Comparison of ENCODE assay signal across 20 mouse cellular contexts in genomic region chrX:133660111-133660510, GRCm38 (mm10). TPM values are rescaled to one million over a fixed set of nuclear protein-coding genes. Genes with fewer than 3 reads are reported as not detected.
DNase-seq lines count a peak whose midpoint lies in the region; TF ChIP-seq lines count a peak whose summit lies in the region.
"Had no signal": no experiment of that assay in that cellular context is flagged by ENCODE, and none has a peak within 500 bp of the region (broad histone marks: within the 10 kb centered on the region; RNA-seq: fewer than 3 reads in every experiment).

No protein-coding gene starts in this region.

- no peaks in the 10 kb centered on the region for H3K9me3 ChIP-seq in MEL (replicated peaks; ENCODE audit: insufficient read depth, low read length)
- no peaks in the 10 kb centered on the region for H3K9me3 ChIP-seq in midbrain, embryonic 10.5 days (replicated peaks)
- H3K9me3 ChIP-seq: heart, embryonic 13.5 days; hindbrain, embryonic 12.5 days; hindbrain, embryonic 15.5 days had no signal

- H3K4me3 ChIP-seq in MEL (ENCODE audit: control insufficient read depth in 1 of 2, insufficient read depth in 1 of 2, low read depth in 2 of 2, low read length in 2 of 2) = no peak overlapping the region
- H3K4me3 ChIP-seq in midbrain, embryonic 10.5 days = no peak overlapping the region
- H3K4me3 ChIP-seq: heart, embryonic 13.5 days; hindbrain, embryonic 12.5 days; hindbrain, embryonic 15.5 days had no signal

- intact Hi-C loops in heart, postnatal 14 days (cut with DNase I) = no loop called here

- no peak for TF ChIP-seq CTCF in MEL (IDR thresholded peaks at IDR 0.05 in 2 of 3, conservative IDR thresholded peaks at IDR 0.05 in 1 of 3; ENCODE audit: control insufficient read depth in 1 of 3, insufficient read depth in 1 of 3, low read depth in 2 of 3, low read length in 3 of 3, poor library complexity in 1 of 3, severe bottlenecking in 1 of 3)

- no peak overlapping the region for H3K9ac ChIP-seq in MEL (ENCODE audit: control insufficient read depth, low read depth, low read length, poor library complexity, severe bottlenecking)
- H3K9ac ChIP-seq: forebrain, postnatal 0 days; heart, embryonic 13.5 days; hindbrain, embryonic 12.5 days; hindbrain, embryonic 15.5 days had no signal

- TF ChIP-seq EP300 in MEL (IDR thresholded peaks at IDR 0.05; ENCODE audit: low read depth in 1 of 2, low read length in 2 of 2) = peak in 1 of 2 experiments; percentile 34; a peak in 1 of 4 replicates

- no peaks in the 10 kb centered on the region for H3K27me3 ChIP-seq in MEL (ENCODE audit: control insufficient read depth in 1 of 2, insufficient read depth in 2 of 2, low read length in 2 of 2)
- H3K27me3 ChIP-seq in midbrain, embryonic 10.5 days (ENCODE audit: low read depth, poor library complexity, severe bottlenecking) = peaks cover 54% of the 10 kb centered on the region
- H3K27me3 ChIP-seq: heart, embryonic 13.5 days; hindbrain, embryonic 12.5 days; hindbrain, embryonic 15.5 days had no signal

- peaks cover 0 to 3% of the 10 kb centered on the region in 2 experiments; a peak in 1 of 4 replicates for H3K36me3 ChIP-seq in MEL (ENCODE audit: control insufficient read depth in 1 of 2, insufficient read depth in 2 of 2, low read length in 2 of 2)
- H3K36me3 ChIP-seq in midbrain, embryonic 10.5 days = no peaks in the 10 kb centered on the region
- H3K36me3 ChIP-seq: heart, embryonic 13.5 days; hindbrain, embryonic 12.5 days; hindbrain, embryonic 15.5 days had no signal

- DNase-seq in 416B (ENCODE audit: low read depth) = peak; percentile 2
- peak; percentile 11 for DNase-seq in MEL (ENCODE audit: low read depth, low spot score)
- peak; percentile 11 for DNase-seq in fat pad, adult 2 months (ENCODE audit: extremely low read depth, low read depth, low spot score)
- no peak for DNase-seq in heart, postnatal 14 days
- DNase-seq in layer of hippocampus, adult 18-20 months (ENCODE audit: low spot score in 2 of 2) = no peak
- no peak for DNase-seq in midbrain, embryonic 10.5 days (ENCODE audit: low spot score)
- DNase-seq: adrenal gland, adult 2 months; adrenal gland, postnatal 14 days; B cell, adult 2 months; cerebellum, adult 11-12 months; cerebellum, adult 8-10 months; cerebellum, postnatal 10 days; forebrain, postnatal 0 days; gastrocnemius, postnatal 25 days; heart, adult 18-20 months had no signal

- H3K79me2 ChIP-seq in MEL (ENCODE audit: control insufficient read depth, insufficient read depth, low read length, poor library complexity) = no peaks in the 10 kb centered on the region

- no peaks in the 10 kb centered on the region; a peak in 1 of 4 replicates for H3K4me1 ChIP-seq in MEL (ENCODE audit: control insufficient read depth in 1 of 2, insufficient read depth in 2 of 2, low read length in 2 of 2)
- peaks cover 11% of the 10 kb centered on the region for H3K4me1 ChIP-seq in midbrain, embryonic 10.5 days
- H3K4me1 ChIP-seq: heart, embryonic 13.5 days; hindbrain, embryonic 15.5 days had no signal

- no peak for TF ChIP-seq POLR2A in MEL (IDR thresholded peaks at IDR 0.05; ENCODE audit: control insufficient read depth in 1 of 2, insufficient read depth in 1 of 2, low read depth in 1 of 2, low read length in 2 of 2, poor library complexity in 1 of 2)

- WGBS in midbrain, embryonic 10.5 days = 70% methylated on average over 5 of the region's 5 CpGs

- H3K27ac ChIP-seq in MEL (ENCODE audit: control insufficient read depth, low read depth, low read length) = no peak overlapping the region
- no peak overlapping the region for H3K27ac ChIP-seq in midbrain, embryonic 10.5 days (replicated peaks)
- H3K27ac ChIP-seq: heart, embryonic 13.5 days; hindbrain, embryonic 12.5 days; hindbrain, embryonic 15.5 days had no signal

- no peak for TF ChIP-seq RAD21 in MEL (IDR thresholded peaks at IDR 0.05; ENCODE audit: low read depth, low read length)

TF ChIP-seq in MEL, 35 proteins besides CTCF, POLR2A, EP300 and RAD21:
- TF ChIP-seq ETS1 (IDR thresholded peaks at IDR 0.05; ENCODE audit: low read depth, low read length) = peak; percentile 24; the same call in 1 of the 2 replicates
- TF ChIP-seq ZKSCAN1 (IDR thresholded peaks at IDR 0.05; ENCODE audit: low read depth, low read length) = no peak
TF ChIP-seq in MEL: peak in this region for 1.

RNA-seq across cellular contexts. Expression of gene Pcdh19, which starts 28.7 kb away (rescaled TPM):
- 0.04 TPM in 1 of 2 replicates, not detected in the other for total RNA-seq in MEL (2012; rRNA removed)
- not detected for polyA plus RNA-seq in MEL (2012; ENCODE audit: insufficient read depth in 1 of 2, insufficient read length in 2 of 2, low read depth in 1 of 2, low replicate concordance in 2 of 2, missing spikeins in 1 of 2)
- total RNA-seq in heart, postnatal 14 days (2021) = 10 to 100 TPM; 15.5 to 19.1 TPM
- 10 to 100 TPM; 75.8 to 80.0 TPM for total RNA-seq in layer of hippocampus, adult 18-20 months (2021)
- polyA plus RNA-seq in midbrain, embryonic 10.5 days (2016; fragmentation: Nextera tagmentation; extraction: Ambion mirVana) = 2.2 and 2.6 TPM in 2 replicates
- total RNA-seq: hematopoietic stem cell, adult 5-6 weeks had no signal
- polyA plus RNA-seq: CD4-positive, CD25-positive, alpha-beta regulatory T cell, adult 4 months had no signal

Comparison
In these comparisons a context has a peak if more than half of its experiments do, and no peak if none do; other contexts are left out.
1. DNase-seq: peak in 416B (single experiment), MEL (single experiment) and fat pad, adult 2 months (single experiment); none in heart, postnatal 14 days (0 of 2), layer of hippocampus, adult 18-20 months (0 of 2) and midbrain, embryonic 10.5 days (single experiment).
2. RNA of gene Pcdh19, which starts 28.7 kb away (total RNA-seq): 75.8 to 80.0 TPM in layer of hippocampus, adult 18-20 months and 15.5 to 19.1 TPM in heart, postnatal 14 days; 0.04 TPM in MEL; every median in the first group is over 10 times any median in the second.